Mouse (Mus musculus): ENCODE data around the gene Slc25a35.
"Not testable (repeated sequence)": the region's sequence is repeated elsewhere in the genome, so short reads cannot be mapped to it uniquely, and the experiment has no call there.

Slc25a35 gene

DNA sequence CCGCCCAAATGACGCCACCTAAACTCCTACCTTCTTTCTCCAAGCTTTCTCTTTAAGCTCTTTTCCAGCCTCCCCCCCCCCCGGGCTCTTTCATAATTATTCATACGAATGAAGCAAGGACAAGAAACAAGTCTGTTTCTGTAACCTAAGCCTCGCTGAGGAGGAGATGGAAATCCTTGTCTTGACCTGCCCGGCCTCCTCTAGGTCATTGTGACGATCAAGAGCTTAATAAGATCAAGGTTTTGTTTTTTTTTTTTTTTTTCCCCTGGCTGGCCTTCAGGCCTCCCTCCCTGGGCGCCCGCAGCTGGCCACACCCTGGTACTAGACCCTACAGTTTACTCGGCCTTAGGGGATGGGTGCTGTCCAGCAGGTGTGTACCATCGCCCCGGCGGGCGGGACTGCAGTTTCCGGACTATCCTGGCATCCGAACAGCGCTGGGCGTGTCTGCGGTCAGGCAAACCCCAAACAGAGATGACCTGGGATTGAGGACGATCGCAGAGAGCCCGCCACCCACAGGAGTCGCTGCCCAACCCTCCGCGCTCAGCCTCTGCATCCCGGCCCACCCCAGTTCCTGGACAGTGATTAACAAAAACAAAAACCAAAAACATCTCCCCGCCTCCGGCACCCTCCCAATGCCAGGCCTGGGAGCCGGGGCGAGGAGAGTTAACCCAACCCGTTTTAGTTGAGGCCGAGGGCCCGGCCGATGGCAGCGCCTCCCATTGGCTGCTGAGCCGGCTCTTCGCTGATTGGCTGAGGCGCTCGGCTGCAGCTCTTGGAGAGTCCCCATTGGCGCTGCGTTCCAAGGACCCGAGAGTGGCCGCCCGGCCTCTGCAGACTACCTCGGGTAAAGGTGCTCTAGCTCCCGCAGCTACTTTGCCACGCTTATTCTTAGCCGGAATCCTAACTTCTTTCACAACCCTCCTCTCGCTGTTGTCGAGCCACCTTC is at the start of gene Slc25a35:
Gene Slc25a35, plus strand, starts transcription at position 795 of the 946 bp plus-strand sequence.
- DNase-seq (ENCODE audit: low spot score in 2 of 2) = peak; percentile 92 to 94

- DNase-seq (ENCODE audit: low spot score in 2 of 2) = no peak
Measured at GRCm38 (mm10) chr11:68923191-68923590, 44.7 kb upstream of the Slc25a35 start.

DNA sequence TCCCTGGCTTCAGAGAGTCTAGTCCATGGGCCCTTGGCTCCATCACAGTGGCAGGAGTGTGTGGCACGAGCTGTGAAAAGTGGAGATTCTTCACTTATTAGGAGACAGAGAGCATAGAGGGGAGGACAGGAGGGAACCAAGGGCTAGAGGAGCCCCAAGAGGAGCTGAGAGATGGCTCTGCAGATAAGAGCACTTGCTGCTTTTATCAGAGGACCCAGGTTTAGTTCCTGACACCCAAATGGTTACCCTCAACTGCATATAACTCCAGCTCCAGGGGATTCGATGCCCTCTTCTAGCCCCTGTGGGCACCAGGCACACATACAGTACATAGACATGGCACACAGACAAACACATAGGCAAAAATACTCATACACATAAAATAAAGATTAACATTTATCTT is 43.2 kb upstream of the Slc25a35 start:
- no peak for DNase-seq (ENCODE audit: low spot score in 2 of 2)

DNA sequence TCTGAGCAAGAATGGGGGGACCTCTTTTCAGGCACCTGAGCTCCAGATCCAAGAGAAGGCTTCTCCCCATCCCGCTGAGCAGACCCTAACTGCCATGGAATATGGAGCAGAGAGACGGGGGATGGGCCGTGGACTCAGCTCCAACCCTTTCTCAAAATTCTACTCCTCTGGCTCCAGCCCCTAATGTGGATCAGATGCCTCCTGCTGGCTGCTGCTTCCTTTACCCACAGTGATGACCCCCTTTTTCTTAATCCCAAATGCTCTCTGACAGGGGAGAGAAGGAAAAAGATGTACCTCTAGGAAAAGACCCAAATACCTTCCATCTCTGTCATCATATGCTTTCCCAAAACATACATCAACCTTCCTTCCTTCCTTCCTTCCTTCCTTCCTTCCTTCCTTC is 41.0 kb upstream of the Slc25a35 start, which contains the start of gene Odf4:
Gene Odf4, minus strand, starts transcription at position 101 of the 400 bp plus-strand sequence.
- DNase-seq (ENCODE audit: low spot score in 2 of 2) = no peak

DNA sequence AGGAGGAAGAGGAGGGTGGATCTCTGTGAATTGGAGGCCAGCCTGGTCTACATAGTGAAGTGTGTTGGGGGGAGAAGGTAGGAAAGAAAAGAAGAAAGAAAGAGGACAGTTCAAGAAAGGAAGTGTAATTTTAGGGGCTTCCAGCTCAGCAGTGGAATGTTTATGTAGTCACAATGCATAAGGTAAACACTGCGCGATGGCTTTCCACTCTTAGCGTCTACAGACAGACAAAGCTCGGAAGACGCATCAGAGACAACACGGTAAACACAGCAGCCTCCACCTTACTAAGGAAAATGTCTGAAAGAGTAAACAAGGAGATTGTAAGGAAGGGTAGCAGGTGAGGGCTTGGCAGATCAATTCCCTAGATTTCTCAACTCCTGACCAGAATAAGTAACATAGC is 38.0 kb upstream of the Slc25a35 start:
- DNase-seq (ENCODE audit: low spot score in 2 of 2) = no peak

GRCm38 (mm10) chr11:68933885-68934507 is 33.9 kb upstream of the Slc25a35 start:
- no peak for DNase-seq (ENCODE audit: low spot score in 2 of 2)

DNA sequence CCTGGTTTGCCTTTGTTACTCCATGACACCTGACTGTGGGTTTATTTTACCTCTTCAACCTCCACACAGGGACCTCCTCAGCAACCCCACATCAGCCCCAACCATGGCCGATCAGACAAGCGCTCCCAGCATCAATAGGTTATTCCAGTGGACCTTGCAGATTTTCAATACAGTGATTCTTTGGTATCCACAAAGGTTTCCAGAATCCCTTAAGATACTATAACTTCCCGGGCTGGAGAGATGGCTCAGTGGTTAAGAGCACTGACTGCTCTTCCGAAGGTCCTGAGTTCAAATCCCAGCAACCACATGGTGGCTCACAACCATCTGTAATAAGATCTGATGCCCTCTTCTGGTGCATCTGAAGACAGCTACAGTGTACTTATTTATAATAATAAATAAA is 31.0 kb upstream of the Slc25a35 start:
- not testable (repeated sequence) for DNase-seq (ENCODE audit: low spot score in 2 of 2)

DNA sequence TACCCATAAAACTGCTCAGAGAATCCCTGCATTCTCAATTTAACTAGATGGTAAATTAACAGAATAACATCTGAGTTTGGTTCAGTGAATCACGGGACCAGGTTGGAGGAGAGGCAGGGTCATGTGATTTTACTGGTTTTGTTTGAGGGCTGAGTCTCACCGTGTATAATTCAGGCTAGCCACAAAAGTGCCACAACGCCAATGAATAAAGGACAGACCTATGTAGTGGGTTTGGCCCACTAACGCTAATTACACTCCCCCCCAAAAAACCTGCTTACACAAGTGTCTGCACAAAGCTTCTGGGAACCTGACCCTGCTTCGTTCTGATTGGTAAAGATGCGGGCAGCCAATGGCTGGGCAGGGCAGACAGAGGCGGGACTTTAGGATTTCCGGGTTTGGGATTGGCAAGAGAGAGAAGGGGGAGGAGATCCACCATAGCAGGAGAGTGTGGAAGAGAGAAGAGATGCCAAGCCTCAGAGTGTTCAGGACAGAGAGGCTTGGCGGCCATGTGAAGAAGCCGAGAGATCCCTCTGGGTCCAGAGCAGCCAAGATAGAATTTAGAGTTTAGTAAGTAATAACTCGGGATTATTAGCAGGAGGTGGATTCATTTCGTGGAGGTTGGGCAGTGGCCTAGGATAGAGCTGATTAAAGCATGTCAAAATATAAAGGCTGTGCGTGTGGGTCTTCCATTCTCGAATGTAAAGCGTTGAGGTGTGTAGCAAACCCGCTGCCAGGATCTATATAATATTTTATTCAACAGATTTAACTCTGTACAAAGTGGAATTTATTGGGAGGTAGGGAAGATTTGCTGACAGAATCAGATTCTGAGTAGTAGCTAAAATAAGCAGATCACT is 28.3 kb upstream of the Slc25a35 start:
- peak; percentile 92 to 95 for DNase-seq (ENCODE audit: low spot score in 2 of 2)

DNA sequence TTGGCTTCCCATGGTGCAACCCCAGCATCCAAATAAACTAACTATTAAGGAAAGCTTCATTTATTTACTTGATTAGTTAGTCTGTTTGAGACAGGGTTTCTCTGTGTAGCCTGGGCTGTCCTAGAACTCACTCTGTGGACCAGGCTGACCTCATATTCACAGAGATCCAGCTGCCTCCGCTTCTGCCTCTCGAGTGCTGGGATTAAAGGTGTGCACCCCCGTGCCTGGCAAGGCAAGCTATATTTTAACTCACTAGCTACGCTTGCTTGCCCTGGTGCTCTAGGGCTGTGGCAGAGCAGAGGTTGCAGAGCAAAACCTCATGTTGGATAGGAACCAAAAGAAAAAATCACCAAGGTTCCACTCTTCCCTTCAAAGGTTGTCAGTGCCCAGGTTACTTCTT is 27.4 kb upstream of the Slc25a35 start:
- DNase-seq (ENCODE audit: low spot score in 2 of 2) = no peak

- DNase-seq (ENCODE audit: low spot score in 2 of 2) = no peak
Measured at GRCm38 (mm10) chr11:68942731-68943130, 25.2 kb upstream of the Slc25a35 start.

DNA sequence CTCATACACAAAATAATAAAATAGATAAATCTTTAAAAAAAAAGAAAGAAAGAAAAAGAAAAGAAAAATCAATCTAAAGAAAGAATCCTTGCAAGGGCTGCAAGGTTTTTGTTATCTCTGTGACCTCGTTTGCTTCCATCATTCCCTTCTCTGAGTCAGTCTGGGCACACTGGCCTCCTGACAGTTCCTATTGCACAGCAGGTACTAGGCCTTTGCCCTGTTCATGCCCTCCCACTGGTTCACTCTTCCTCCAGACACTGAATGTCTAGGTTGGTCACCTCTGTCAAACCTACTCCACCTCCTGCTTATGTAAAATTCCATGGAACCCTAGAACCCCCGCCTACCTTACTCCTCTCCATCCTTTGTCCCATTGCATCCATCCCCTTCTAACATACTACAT is 22.7 kb upstream of the Slc25a35 start:
- DNase-seq (ENCODE audit: low spot score in 2 of 2) = no peak

- no peak for DNase-seq (ENCODE audit: low spot score in 2 of 2)
Measured at GRCm38 (mm10) chr11:68946001-68946400, 21.9 kb upstream of the Slc25a35 start.

- DNase-seq (ENCODE audit: low spot score in 2 of 2) = no peak
Measured at GRCm38 (mm10) chr11:68946806-68947440, 21.0 kb upstream of the Slc25a35 start.

DNA sequence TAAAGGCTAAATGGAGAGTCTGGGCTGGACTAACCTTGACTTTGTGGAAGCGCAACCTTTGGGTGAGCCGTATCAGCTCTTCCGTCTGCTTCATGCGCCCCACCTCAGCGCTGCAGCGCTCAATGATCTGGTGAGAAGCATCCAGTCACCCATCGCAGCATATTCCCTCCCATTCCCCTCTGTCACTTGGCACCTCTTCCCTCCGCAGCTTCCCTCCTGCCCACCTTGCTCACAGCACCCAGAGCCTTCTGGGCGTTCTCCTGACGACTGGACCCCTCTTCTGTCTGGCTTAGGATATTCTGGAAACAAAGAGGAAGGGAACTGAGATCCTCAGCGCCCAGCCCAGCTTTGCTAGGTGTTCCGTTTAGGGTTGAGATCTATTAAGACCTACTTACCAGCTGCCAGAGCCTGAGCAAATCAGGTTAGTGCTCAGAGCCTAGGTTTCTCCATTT is 20.4 kb upstream of the Slc25a35 start:
- DNase-seq (ENCODE audit: low spot score in 2 of 2) = no peak

- no peak for DNase-seq (ENCODE audit: low spot score in 2 of 2)
Measured at GRCm38 (mm10) chr11:68953903-68954302, 14.0 kb upstream of the Slc25a35 start.

GRCm38 (mm10) chr11:68954408-68954807 is 13.5 kb upstream of the Slc25a35 start:
- DNase-seq (ENCODE audit: low spot score in 2 of 2) = no peak

GRCm38 (mm10) chr11:68955473-68955872 is 12.5 kb upstream of the Slc25a35 start:
- no peak for DNase-seq (ENCODE audit: low spot score in 2 of 2)

DNA sequence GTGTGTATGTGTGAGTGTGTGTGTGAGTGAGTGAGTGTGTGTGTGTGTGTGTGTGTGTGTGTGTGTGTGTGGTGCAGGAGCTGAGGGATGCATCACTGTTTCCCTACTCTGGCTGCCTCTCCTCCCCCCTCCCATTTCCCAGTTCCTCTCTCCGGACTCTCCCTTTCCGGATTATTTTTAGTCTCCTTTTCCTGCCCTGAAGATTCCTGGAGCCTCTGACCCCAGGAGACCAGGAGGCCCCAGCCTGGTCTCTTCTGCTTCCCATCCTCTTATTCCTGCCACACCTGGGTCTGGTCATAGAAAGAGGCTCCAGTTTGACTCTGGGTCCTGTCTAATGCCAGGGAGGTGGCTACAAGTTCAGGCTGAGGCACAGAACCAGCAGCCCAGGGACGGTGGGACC is 11.8 kb upstream of the Slc25a35 start:
- DNase-seq (ENCODE audit: low spot score in 2 of 2) = peak; percentile 66 to 85

GRCm38 (mm10) chr11:68956697-68957096 is 11.2 kb upstream of the Slc25a35 start:
- DNase-seq (ENCODE audit: low spot score in 2 of 2) = peak; percentile 48 to 71

DNA sequence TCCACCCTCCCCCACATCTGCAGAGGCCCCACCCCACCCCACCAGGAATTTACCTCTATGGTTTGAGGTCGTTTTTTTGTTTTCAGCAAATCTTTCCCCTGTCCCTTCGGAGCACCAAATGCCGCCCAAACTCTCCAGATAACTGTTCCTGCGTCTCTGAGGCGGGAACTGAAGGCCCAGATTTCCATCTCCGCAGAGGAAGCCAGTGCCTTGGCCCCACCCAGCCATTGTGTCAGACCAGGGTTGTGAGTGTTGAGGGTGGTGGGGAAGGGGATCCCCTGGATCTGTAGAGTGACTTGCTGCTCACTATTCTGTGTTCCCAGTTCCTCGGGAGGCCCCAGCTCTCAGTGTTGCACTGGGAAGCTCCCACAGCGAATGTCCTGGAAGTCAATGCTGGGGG is 10.6 kb upstream of the Slc25a35 start, which contains the start of gene Arhgef15:
Gene Arhgef15, minus strand, starts transcription at position 173 of the 400 bp plus-strand sequence.
- peak in 1 of 2 experiments; percentile 55 for DNase-seq (ENCODE audit: low spot score in 2 of 2)

GRCm38 (mm10) chr11:68957971-68958370 is 10.0 kb upstream of the Slc25a35 start:
- DNase-seq (ENCODE audit: low spot score in 2 of 2) = no peak
